Mouse (Mus musculus): ENCODE data around the gene Peak1. TPM values are rescaled to one million over a fixed set of nuclear protein-coding genes. Genes with fewer than 3 reads are reported as not detected.

Peak1 gene
- total RNA-seq, 2 experiments from 2014 or later: 31.0 to 37.7 TPM

DNA sequence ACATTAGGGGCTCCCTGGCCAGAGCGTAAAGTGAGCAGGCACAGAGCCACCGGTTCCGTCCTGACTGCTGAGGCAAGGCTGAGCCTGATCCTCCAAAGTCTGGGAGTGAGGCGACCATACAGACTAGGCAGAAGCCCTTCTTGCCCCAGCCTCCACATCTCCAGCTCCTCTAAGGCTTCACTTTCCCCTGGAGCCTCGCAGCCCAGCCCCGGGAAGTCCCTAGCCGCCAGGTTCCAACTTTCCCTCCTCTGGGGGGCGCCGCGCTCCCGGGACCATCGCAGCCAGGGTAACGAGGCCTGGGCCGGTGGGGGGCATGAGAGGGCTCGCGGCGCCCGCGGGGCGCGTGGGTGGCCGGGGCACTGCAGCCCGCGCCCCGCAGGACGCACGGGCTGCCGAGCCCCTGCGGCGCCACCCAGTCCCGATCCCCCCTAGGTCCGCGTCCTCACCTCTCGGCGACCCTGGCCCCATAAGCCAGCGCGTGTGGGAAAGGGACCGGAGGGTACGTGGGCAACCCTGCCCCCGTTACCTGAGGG is 386 bp downstream of the Peak1 start:
- DNase-seq (ENCODE audit: low spot score in 2 of 2): peak; percentile 87 to 88

DNA sequence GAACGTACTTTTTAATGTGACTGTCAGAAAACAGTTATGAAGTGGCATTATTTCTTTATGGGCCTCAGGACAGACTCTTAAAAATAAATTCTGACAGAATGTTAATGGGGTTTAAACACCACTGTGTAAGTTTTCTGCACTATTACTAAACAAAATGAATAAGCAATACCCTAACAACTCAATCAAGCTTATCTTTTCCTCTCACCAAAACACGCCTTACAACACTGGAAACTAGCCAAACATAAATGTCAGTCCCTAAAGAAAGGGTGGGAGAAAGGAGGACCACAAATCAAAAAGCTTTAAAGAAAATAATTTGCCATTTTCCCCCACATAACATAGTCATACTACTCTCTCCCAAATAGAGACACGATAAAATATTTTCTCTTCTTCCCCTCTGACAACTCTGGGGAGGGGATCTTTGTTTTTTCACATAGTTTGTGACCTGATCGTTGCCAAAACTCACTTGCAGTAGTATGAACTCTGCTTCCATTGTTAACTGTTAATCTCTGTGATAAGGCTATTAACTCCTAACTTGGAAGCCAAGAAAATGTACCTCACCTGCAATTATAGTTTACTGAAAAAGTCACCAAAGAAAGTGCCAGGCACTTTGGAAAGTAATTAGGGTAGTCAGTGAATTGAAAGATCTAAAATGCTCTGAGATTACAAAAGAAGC is 1.8 kb downstream of the Peak1 start:
- no peak for DNase-seq (ENCODE audit: low spot score in 2 of 2)

DNA sequence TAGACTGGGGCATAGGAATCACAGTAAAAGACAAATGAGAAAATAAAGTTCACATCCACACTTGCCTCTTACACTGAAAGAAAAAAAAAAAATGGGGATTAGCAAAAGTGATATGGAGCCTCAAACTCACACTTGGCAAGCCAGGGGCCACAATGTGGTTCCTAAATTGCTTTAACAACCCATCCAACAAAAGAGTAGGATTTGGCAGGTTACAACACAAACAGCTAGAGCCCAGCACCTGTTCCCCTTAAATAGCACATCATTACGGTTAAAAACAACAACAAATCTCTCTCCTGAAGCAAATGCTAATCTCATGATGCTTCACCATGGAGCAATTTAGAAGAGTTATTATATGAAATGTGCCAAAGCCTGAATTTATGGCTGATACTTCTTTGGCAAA is 2.5 kb downstream of the Peak1 start:
- no peak for DNase-seq (ENCODE audit: low spot score in 2 of 2)

DNA sequence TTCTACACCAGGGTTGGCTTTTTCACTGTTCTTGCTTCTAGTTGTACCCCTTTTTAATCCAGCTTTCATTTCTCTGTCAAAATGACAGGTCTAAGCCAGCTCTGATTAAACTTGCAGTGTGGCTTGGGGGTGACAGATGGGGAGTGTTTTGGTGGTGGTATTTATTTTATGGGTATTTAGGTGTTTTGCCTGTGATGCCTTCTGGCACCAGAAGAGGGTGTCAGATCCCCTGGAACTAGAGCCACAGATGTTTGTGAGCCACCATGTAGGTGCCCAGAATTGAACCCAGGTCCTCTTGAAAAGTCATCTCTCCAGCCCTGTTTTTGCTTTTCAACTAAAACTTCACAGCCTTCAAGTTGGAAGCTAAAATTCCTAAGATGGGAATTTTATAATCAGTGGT is 3.5 kb downstream of the Peak1 start:
- no peak for DNase-seq (ENCODE audit: low spot score in 2 of 2)

DNA sequence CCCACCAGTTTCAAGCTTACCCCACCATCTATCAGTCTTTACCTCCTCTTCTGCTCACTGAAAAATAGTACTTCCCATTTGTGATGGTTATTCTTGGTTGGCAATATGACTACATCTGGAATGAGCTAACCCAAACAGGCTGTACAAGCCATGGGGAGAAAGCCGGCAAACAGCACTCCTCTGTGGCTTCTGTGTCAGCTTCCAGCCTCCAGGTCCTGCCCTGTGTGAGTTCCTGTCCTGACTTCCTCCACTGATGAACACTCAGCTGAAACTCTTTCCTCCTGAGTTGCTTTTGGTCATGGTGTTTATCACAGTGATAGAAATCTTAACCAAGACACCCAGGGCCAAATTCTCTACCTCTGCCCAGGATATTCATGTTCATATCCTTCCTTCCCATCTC is 5.2 kb downstream of the Peak1 start:
- no peak for DNase-seq (ENCODE audit: low spot score in 2 of 2)

DNA sequence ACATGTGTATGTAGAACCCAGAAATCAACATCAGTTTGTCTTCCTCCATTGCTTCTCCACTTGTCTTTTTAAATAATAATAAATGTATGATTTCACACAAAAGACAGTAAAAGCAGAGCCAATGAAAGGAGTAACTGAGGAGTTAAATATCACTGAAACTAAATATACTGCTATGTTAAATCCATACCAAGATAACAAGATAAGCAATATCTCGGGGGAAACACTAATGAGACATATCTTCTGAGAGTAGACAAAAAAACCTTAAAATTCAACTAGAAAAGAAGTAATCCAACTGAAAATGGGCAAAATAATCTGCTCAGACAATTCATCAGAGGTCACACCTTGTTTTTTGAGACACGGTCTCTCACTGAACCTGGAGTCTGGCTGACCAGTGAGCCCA is 7.9 kb downstream of the Peak1 start:
- DNase-seq (ENCODE audit: low spot score in 2 of 2): no peak

DNA sequence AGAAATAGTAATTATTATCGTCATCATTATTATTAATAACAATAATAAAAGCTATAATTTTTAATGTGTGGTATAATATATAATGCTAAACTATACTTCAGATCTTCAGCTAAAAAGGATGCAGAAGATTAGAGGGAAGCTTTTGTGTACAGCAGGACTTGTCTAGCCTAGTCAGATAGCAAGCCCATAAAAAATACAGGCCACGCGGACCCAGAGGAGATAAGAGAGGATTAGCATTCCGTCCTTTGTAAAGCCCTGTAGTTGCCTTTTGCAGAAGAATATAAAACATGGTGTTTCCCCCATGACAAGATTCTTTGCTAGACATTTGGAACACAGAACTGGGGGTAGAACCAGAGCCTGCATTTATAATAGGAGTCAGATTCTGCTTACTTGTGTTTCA is 13.2 kb downstream of the Peak1 start:
- DNase-seq (ENCODE audit: low spot score in 2 of 2): no peak

DNA sequence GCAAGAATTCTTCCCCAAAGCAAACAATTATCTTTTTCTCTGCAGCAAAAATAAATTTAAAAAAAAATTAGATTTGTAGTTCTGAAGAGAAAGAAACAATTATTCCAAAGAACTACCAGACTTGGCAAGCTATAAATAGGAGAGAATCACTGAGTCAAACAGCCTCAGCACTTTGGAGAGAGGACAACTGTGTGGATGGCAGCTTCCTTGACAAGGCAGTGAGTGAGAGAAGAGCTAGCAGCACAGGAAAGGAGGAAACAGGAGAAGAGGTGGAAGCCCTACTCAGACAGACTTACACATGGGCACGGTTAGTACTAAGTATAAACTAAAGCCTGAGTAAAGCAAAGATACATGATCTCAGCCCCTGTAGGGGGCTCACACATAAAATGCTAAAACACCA is 21.6 kb downstream of the Peak1 start:
- no peak for DNase-seq (ENCODE audit: low spot score in 2 of 2)

DNA sequence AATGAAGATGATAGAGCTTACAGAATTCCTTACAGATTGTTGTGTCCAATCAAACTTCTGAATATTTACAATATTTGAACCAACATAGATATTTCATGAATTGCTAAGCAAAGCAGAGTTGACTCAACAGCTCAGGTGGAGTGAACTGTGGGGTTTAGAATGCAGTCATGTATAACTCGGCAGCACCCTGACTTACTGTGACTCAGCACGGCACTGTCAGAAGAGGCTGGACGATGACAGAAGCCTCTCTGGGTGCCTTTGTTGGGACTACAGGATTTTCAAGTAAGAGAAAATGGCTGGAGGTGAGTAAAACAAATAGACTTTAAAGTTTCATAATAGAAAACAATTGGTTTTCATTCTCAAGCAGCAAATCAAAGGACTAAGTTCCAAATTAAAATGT is 25.0 kb downstream of the Peak1 start:
- no peak for DNase-seq (ENCODE audit: low spot score in 2 of 2)

DNA sequence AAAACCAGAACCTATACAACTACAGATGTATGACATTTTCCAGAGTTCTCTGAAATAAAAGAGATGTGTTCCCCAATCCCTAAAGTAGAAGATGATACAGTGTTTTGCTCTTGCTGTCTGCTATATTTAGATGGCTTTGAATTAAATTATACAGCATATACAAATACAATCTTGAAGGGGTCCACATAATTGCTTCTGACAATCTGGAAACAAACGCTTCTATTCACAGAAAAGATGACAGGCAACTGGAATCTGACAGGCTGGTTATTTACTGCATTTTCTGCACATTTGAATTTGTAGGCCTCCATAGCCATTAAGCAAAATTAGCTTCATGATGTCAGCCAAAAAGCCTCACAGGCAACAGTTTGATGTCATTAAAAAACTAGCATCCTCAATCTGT is 35.1 kb downstream of the Peak1 start:
- DNase-seq (ENCODE audit: low spot score in 2 of 2): no peak

DNA sequence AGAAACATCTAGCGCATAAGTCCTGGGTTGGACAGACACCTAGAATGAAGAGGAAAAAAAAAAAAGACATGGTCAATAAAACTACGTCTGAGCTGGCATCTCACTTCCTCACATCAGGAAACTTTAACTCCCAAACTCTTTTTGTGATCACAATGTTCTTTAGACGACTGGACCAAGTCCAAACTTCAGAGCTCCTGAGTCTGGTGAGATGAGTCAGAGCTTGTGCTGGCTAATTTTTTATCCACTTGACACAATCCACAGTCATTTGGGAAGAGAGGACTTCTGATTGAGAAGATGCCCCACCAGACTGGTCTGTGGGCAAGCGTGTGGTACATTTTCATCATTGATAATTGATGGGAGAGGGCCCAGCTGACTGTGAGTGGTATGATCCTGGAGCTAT is 43.5 kb downstream of the Peak1 start:
- no peak for DNase-seq (ENCODE audit: low spot score in 2 of 2)

DNA sequence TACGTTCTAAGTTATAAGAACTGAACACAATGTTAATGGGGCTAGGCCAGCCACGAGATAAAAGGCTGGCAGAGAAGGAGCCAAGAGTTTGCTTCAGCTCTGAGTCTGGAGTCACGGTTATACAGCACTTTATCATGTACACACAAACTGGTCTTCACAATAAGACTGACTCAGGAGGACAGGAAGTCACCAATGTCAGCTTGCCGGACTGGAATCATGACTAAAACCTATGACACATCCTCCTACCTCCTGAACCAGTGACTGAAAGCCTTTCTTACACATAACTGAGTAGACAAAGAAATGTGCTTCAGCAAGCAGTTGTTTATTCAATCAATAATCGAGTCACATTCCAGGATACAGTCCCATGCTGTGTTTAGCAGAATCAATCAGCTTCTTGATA is 47.2 kb downstream of the Peak1 start:
- no peak for DNase-seq (ENCODE audit: low spot score in 2 of 2)

DNA sequence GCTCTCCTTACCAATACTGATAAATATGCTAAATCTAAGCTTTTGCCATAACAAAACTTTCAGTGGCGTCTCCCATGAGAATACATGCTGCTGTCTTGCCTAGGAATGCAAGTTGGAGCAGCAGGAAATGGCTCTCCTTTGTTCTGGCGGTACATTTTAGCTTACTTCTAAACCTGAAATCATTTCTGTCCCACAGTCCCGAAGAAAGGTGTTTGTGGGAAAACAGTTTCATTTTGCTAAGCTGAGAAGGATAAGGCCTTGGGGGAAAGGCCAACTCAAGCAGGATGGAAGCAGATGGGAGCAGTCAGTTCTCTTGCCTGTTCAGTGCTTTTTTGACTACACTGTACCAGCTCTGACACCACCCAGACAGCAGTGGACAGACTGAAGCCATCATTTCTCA is 49.1 kb downstream of the Peak1 start:
- DNase-seq (ENCODE audit: low spot score in 2 of 2): no peak

DNA sequence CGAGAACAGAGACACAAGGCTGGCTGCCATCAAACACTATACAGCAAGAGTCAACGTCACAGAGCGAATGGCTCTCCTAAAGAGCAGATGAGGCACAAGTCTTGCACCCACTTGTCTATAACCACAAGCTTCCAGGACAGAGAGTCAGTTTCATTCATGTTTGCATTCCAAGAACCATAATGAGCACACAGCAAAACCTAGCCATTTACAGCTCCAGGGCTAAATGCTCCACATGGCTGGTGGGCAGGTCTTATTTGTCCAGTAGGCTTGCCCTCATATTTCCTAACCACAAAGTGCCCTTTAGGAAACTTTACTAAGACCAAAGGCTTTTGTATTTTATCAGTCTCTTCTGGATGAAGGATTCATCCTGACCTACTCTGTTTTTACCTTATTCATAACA is 54.6 kb downstream of the Peak1 start:
- no peak for DNase-seq (ENCODE audit: low spot score in 2 of 2)

DNA sequence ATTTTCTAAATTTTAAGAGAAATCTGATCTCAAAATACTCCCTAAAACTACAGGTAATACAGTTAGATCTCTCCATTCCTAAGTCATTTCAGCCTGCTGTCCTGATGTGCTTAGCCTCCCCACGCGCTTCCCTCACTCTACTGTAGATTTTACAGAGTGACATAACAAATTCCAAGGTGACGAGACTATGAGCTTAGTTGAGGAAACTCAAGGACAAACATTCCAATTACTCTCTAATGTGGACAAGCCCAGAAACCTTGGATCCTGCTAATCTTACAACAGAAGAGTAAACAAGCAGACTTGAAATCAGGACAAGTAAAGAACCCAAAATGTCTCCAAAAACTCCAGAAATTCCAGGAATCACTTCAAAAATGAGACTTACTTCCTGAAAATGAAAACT is 58.6 kb downstream of the Peak1 start:
- no peak for DNase-seq (ENCODE audit: low spot score in 2 of 2)

DNA sequence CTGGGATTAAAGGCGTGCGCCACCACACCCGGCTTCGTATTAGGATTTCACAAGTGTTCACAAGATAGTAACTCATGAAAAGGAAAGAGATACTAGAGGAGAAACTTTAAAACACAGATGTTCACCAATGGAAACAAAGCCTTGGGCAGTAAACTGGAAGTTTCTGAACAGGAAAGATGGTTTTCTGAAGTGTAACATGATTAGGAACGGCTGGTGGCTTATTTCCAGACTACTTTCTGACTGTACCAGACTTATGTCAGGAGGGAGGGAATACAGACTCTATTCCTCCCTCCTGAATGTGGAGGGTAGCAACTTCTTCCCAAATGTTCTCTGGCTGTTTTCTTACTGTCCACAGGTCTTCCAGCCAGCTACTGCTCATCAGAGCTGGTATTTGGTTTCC is 62.7 kb downstream of the Peak1 start:
- DNase-seq (ENCODE audit: low spot score in 2 of 2): no peak

DNA sequence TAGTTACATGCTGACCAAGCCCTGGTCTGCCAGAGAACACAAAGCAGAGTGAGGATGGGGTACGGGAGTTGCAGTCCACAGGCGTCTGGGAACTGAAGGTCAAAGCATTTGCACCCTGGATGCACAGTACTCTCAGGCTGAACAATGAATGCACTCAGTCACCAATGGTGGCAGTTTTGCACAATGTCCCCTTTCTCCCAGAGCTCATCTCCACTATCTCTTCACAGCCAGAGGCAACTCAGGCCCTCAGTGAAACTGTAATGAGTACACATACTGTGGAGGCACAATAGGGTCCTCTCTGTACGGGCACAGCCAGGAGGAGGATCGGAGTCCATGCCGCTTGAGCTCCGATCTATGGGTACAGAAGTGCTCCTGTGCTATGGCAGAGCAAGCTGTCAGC is 71.5 kb downstream of the Peak1 start:
- DNase-seq (ENCODE audit: low spot score in 2 of 2): no peak

DNA sequence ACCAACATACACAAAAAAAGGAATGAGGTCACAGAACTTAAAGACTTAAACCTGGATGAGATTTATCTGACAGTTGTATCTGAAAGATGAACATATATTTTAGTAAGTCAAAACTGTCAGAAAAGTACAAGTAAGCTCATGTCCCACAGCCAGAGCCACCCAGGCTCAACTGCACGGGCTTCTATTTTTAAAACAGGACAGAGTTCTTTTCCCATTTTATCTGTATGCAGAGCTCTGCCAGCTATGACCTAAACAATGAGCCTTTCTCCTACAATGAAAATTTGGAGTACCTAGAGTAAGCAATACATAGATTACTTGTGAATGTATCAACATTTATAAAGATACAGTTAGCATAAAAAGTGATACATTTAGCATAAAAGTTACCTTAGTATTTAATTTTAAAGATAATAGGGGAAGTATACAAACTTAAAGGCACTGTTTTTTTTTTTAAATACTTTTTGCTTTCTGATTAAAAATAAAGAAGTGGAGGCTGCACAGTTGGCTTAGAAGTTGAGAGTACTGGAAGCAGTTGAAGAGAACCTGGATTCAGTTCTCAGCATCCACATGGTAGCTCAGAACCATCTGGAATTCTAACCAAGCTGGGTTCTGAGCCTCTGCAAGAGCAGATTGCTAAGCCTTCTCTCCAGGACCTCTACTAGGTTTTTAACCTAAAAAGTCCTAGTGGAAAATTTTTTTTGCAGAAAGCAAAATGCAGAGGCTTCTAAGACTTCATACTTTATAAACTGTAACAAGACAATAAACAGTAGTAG is 78.3 kb downstream of the Peak1 start:
- no peak for DNase-seq (ENCODE audit: low spot score in 2 of 2)

DNA sequence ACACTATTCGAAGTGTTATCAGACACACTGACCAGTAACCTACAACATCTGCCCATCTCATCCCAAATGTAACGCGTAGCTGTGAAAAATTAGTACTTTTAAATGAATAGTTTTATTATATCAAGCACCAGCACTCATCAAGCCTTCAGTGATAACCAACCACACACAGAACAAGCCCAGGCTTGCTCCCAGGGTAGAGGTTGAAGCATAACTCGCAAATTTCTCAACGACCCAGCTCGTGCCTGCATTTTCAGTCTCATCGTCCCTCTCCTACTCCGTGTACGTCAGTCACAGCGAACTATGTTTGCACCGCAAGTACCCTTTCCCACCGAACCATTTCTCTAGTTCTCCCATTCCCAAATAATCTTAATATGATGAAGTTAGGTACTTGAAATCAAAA is 83.5 kb downstream of the Peak1 start:
- no peak for DNase-seq (ENCODE audit: low spot score in 2 of 2)

DNA sequence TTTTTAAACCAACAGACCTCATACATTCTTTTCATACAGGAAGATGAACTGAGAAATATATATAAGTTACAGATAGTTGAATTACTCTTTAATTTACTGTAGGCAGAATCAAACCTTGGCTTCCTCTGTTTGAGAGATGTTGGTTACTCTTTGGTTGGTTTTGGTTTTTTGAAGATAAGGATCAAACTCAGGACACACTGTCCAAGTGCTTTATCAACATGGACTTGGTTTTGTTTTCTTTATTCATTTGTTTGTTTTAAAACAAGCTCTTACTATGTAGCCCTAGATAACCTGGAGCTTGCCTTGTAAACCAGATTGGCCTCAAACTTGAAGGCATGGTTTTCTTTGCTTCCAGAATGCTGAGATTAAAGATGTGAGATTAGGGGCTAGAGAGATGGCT is 85.1 kb downstream of the Peak1 start:
- DNase-seq (ENCODE audit: low spot score in 2 of 2): no peak

DNA sequence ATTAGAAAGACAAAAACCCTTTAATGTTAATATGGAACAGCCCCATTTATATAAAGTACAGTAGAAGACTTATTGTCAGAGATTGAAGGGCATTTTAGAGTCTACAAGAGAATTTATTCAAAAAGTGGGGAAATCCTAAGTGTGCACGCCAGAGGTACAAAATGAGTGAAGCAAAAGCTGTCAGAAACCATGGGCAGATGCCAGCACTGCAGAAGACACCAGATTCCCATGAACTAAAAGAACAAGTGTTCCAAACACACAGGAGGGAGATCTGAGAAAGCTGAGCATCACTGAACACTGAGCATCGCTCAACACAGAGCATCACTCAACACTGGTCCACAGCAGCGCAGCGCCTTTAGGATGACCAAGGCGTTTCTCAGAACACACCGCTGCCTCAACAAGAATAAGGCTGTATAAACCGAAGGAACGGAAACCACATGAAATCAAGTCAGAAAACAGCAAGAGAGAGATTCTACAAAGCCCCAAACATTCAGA is 91.3 kb downstream of the Peak1 start:
- no peak for DNase-seq (ENCODE audit: low spot score in 2 of 2)

DNA sequence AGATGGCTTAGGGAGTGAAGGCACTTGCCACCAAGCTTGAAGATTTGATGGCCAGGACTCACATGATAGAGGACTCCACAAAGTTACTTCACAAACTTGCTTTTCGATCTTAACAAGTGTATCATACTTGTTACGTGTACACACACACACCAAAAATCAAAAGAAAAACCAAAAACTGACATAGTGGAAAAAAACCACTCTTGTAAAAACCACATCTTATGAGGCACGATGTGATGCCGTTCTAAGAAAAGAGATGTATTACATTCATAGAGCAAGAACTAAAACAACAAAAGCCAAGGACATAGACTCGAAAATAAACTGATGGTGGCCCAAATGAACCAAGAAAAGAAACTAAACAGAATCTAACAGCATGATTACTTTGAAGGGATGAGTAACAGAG is 92.1 kb downstream of the Peak1 start:
- no peak for DNase-seq (ENCODE audit: low spot score in 2 of 2)

Measured in adrenal gland, adult 18-20 months (tissue).